Mouse (Mus musculus) erythroid progenitor cell, adult 5-6 weeks (primary cell): ENCODE measurements around the gene Mtmr14. TPM values are rescaled to one million over a fixed set of nuclear protein-coding genes. Genes with fewer than 3 reads are reported as not detected.

ENCODE experiments used
- ATAC-seq: replicated peaks from 2 replicates; pipeline ENCODE4 v1.8.0; 2016; ENCODE audit warnings: moderate number of reproducible peaks, mild to moderate bottlenecking, moderate TSS enrichment, inconsistent platforms; ENCODE audit not compliant: poor library complexity, low FRiP score, severe bottlenecking
- total RNA-seq, 2 experiments: library from RNA; stranded (forward) in 1 of 2; stranded (reverse) in 1 of 2; fragments of 150-400 nt in 1 of 2; fragments of 186-747, 209-891 nt in 1 of 2; gene quantifications; 2 replicates each; pipeline versions ENCODE4 v1.2.3 to v1.2.4; 2015 to 2017; ENCODE audit warnings: low replicate concordance in 2 of 2

Gene Mtmr14
- total RNA-seq, 2 experiments from 2014 or later: 28.9 to 42.9 TPM

- no peak for ATAC-seq
These were observed 78.3 kb downstream of the Mtmr14 start for GRCm38 (mm10) chr6:113315972-113316371.

DNA sequence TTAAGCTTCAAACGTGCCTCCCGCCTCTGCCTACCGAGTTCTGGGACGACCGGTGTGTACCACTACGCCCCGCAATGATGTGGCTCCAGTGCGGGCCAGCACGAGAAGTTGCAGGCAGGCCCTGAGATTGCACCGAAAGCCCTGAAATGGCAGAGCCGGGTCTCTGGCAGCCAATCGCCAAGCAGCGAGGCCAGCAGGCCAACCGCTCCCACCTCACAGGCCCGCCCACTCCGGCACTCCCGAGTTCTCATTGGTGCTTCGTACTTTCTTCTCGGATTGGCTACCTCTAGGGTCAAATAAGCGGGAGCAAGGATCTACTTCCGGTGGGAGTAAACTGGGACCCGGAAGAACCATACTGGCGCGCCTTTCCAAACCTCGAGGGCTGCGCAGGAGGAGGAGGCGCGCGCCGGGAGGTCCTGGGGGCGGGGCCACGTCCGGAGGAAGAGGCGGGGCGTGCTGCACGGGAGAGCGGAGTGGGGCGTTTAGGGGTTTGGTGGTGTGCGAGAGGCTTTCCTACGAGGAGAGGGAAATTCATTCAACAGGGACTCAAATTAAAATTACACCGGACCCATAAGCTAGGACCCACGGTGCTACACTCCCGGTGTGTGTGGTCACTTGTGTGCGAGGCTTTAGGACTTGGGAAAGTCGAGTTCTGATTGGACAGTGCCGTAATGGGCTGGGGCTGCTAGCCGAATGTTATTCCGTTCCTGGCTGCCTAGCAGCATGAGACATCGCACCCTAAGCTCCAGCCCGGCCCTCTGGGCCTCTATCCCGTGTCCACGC, 89.1 kb downstream of the Mtmr14 start, which contains the start of gene Ogg1:
TSS of gene Ogg1 (plus strand) at position 440 of the 783 bp plus-strand sequence.
- peak; percentile 95 for ATAC-seq

GRCm38 (mm10) chr6:113329396-113329795, 91.8 kb downstream of the Mtmr14 start:
- no peak for ATAC-seq

GRCm38 (mm10) chr6:113330547-113330946, 92.9 kb downstream of the Mtmr14 start:
- ATAC-seq: no peak

Other genes starting within 250 kb of the Mtmr14 start
- 31.4 and 43.2 TPM in 2 replicates for gene Thumpd3, start 191.6 kb upstream of the Mtmr14 start, total RNA-seq (2015; ENCODE audit: low replicate concordance)
- 21.4 and 32.3 TPM in 2 replicates for gene Thumpd3, start 191.6 kb upstream of the Mtmr14 start, total RNA-seq (2017; ENCODE audit: low replicate concordance)
- 103 and 106 TPM in 2 replicates for gene Setd5, start 160.5 kb upstream of the Mtmr14 start, total RNA-seq (2015; ENCODE audit: low replicate concordance)
- gene Setd5, start 160.5 kb upstream of the Mtmr14 start, total RNA-seq (2017; ENCODE audit: low replicate concordance): 92.4 and 110 TPM in 2 replicates
- gene Lhfpl4, start 42.5 kb upstream of the Mtmr14 start, total RNA-seq (2015; ENCODE audit: low replicate concordance): not detected in 2 replicates
- 0.26 TPM in 1 of 2 replicates, not detected in the other for gene Lhfpl4, start 42.5 kb upstream of the Mtmr14 start, total RNA-seq (2017; ENCODE audit: low replicate concordance)
- gene Cpne9, start 44.5 kb downstream of the Mtmr14 start, total RNA-seq (2015; ENCODE audit: low replicate concordance): 0.36 TPM in 1 of 2 replicates, not detected in the other
- 0.64 TPM in 1 of 2 replicates, not detected in the other for gene Cpne9, start 44.5 kb downstream of the Mtmr14 start, total RNA-seq (2017; ENCODE audit: low replicate concordance)
- gene Brpf1, start 69.3 kb downstream of the Mtmr14 start, total RNA-seq (2015; ENCODE audit: low replicate concordance): 33.5 and 43.6 TPM in 2 replicates
- 30.7 and 41.5 TPM in 2 replicates for gene Brpf1, start 69.3 kb downstream of the Mtmr14 start, total RNA-seq (2017; ENCODE audit: low replicate concordance)
- 3.2 and 9.2 TPM in 2 replicates for gene Ogg1, start 89.1 kb downstream of the Mtmr14 start, total RNA-seq (2015; ENCODE audit: low replicate concordance)
- gene Ogg1, start 89.1 kb downstream of the Mtmr14 start, total RNA-seq (2017; ENCODE audit: low replicate concordance): not detected in 2 replicates
- 8.8 and 13.3 TPM in 2 replicates for gene Camk1, start 106.1 kb downstream of the Mtmr14 start, total RNA-seq (2015; ENCODE audit: low replicate concordance)
- gene Camk1, start 106.1 kb downstream of the Mtmr14 start, total RNA-seq (2017; ENCODE audit: low replicate concordance): 3.1 and 8.5 TPM in 2 replicates
- gene Tada3, start 140.0 kb downstream of the Mtmr14 start, total RNA-seq (2015; ENCODE audit: low replicate concordance): 1.7 and 6.8 TPM in 2 replicates
- gene Tada3, start 140.0 kb downstream of the Mtmr14 start, total RNA-seq (2017; ENCODE audit: low replicate concordance): 9.9 and 10.9 TPM in 2 replicates
- 45.3 and 71.7 TPM in 2 replicates for gene Arpc4, start 140.3 kb downstream of the Mtmr14 start, total RNA-seq (2015; ENCODE audit: low replicate concordance)
- gene Arpc4, start 140.3 kb downstream of the Mtmr14 start, total RNA-seq (2017; ENCODE audit: low replicate concordance): 33.7 and 71.5 TPM in 2 replicates
- 0.72 TPM in 1 of 2 replicates, not detected in the other for gene Ttll3, start 151.4 kb downstream of the Mtmr14 start, total RNA-seq (2015; ENCODE audit: low replicate concordance)
- 1.7 and 4.0 TPM in 2 replicates for gene Ttll3, start 151.4 kb downstream of the Mtmr14 start, total RNA-seq (2017; ENCODE audit: low replicate concordance)
- gene Rpusd3, start 181.5 kb downstream of the Mtmr14 start, total RNA-seq (2015; ENCODE audit: low replicate concordance): not detected in 2 replicates
- 1.4 and 2.1 TPM in 2 replicates for gene Rpusd3, start 181.5 kb downstream of the Mtmr14 start, total RNA-seq (2017; ENCODE audit: low replicate concordance)
- gene Cidec, start 197.9 kb downstream of the Mtmr14 start, total RNA-seq (2015; ENCODE audit: low replicate concordance): not detected in 2 replicates
- gene Cidec, start 197.9 kb downstream of the Mtmr14 start, total RNA-seq (2017; ENCODE audit: low replicate concordance): not detected in 2 replicates
- 11.2 and 13.0 TPM in 2 replicates for gene Jagn1, start 204.7 kb downstream of the Mtmr14 start, total RNA-seq (2015; ENCODE audit: low replicate concordance)
- gene Jagn1, start 204.7 kb downstream of the Mtmr14 start, total RNA-seq (2017; ENCODE audit: low replicate concordance): 4.5 and 6.9 TPM in 2 replicates
- not detected in 2 replicates for gene Il17re, start 220.6 kb downstream of the Mtmr14 start, total RNA-seq (2015; ENCODE audit: low replicate concordance)
- gene Il17re, start 220.6 kb downstream of the Mtmr14 start, total RNA-seq (2017; ENCODE audit: low replicate concordance): not detected in 2 replicates
- not detected in 2 replicates for gene Il17rc, start 233.6 kb downstream of the Mtmr14 start, total RNA-seq (2015; ENCODE audit: low replicate concordance)
- gene Il17rc, start 233.6 kb downstream of the Mtmr14 start, total RNA-seq (2017; ENCODE audit: low replicate concordance): not detected in 2 replicates
- not detected in 2 replicates for gene Creld1, start 245.5 kb downstream of the Mtmr14 start, total RNA-seq (2015; ENCODE audit: low replicate concordance)
- gene Creld1, start 245.5 kb downstream of the Mtmr14 start, total RNA-seq (2017; ENCODE audit: low replicate concordance): not detected in 2 replicates